Mouse (Mus musculus): ENCODE measurements around the gene Rftn1. TPM values are rescaled to one million over a fixed set of nuclear protein-coding genes. Genes with fewer than 3 reads are reported as not detected.

Rftn1 gene
- total and polyA plus RNA-seq, 3 experiments, result 52.5 to 80.6 (median 60.5) TPM

- Histone ChIP-seq H3K9me3 (replicated peaks; ENCODE audit: low read length) (peaks cover 37% of the 10 kb centered on the region), H3K4me3 (replicated peaks in 1 of 3; ENCODE audit: low read depth in 2 of 3, low read length in 2 of 3, poor library complexity in 1 of 3) (no peak overlapping the region), H3K27me3 (replicated peaks) (no peaks in the 10 kb centered on the region), H3K79me2 (replicated peaks; ENCODE audit: control insufficient read depth, extremely low read depth, insufficient read depth, poor library complexity, severe bottlenecking) (peaks cover 90% of the 10 kb centered on the region), H3K27ac (ENCODE audit: insufficient read depth, low read depth) (no peak overlapping the region), H3K4me1 (ENCODE audit: control insufficient read depth in 1 of 2, insufficient read depth in 2 of 2) (peaks cover 25 to 86% of the 10 kb centered on the region in 2 experiments), H3K4me2 (ENCODE audit: insufficient read depth, low read depth, poor library complexity, severe bottlenecking) (no peak overlapping the region), H3K9ac (ENCODE audit: insufficient read depth, low read depth) (no peak overlapping the region), H3K36me3 (replicated peaks in 1 of 2; ENCODE audit: control insufficient read depth in 1 of 2, insufficient read depth in 1 of 2, low read length in 1 of 2) (peaks cover 86 to 91% of the 10 kb centered on the region in 2 experiments)
- no peak for TF ChIP-seq POLR2AphosphoS2 (IDR thresholded peaks at IDR 0.05; ENCODE audit: low read depth, low read length)
- no peak for TF ChIP-seq ZC3H11A (IDR thresholded peaks at IDR 0.05; ENCODE audit: low read depth, low read length)
- TF ChIP-seq RAD21 (IDR thresholded peaks at IDR 0.05; ENCODE audit: low read depth, low read length), result no peak
- TF ChIP-seq CHD1 (IDR thresholded peaks at IDR 0.05; ENCODE audit: low read depth, low read length), result no peak
- TF ChIP-seq CHD2 (IDR thresholded peaks at IDR 0.05; ENCODE audit: low read length), result no peak
- no peak for TF ChIP-seq NELFE (IDR thresholded peaks at IDR 0.05; ENCODE audit: low read depth, low read length)
- in situ Hi-C loops (cut with MboI; ENCODE audit: low pct_ligation_motif_present, low pct_unique_long_range_greater_than_20kb, low sequenced_read_pairs), result no loop called here
- dilution Hi-C loops (cut with MboI; ENCODE audit: extremely low pct_ligation_motif_present, extremely low pct_unique_long_range_greater_than_20kb, low sequenced_read_pairs), result no loop called here
- no peak for DNase-seq (ENCODE audit: extremely low read depth)
These were observed 39.2 kb downstream of the Rftn1 start for GRCm38 (mm10) chr17:50151208-50151723.

GRCm38 (mm10) chr17:50150416-50151207 is 39.9 kb downstream of the Rftn1 start:
- dilution Hi-C loops (cut with MboI; ENCODE audit: extremely low pct_ligation_motif_present, extremely low pct_unique_long_range_greater_than_20kb, low sequenced_read_pairs), result no loop called here
- Histone ChIP-seq H3K27ac (ENCODE audit: insufficient read depth, low read depth) (0 out of 2 replicates have a peak overlapping the region, but pooled peaks have one; percentile 35), H3K9me3 (replicated peaks; ENCODE audit: low read length) (peaks cover 32% of the 10 kb centered on the region), H3K36me3 (replicated peaks in 1 of 2; ENCODE audit: control insufficient read depth in 1 of 2, insufficient read depth in 1 of 2, low read length in 1 of 2) (peaks cover 86 to 91% of the 10 kb centered on the region in 2 experiments), H3K27me3 (replicated peaks) (no peaks in the 10 kb centered on the region), H3K79me2 (replicated peaks; ENCODE audit: control insufficient read depth, extremely low read depth, insufficient read depth, poor library complexity, severe bottlenecking) (peaks cover 88% of the 10 kb centered on the region), H3K4me2 (ENCODE audit: insufficient read depth, low read depth, poor library complexity, severe bottlenecking) (no peak overlapping the region), H3K9ac (ENCODE audit: insufficient read depth, low read depth) (no peak overlapping the region), H3K4me3 (replicated peaks in 1 of 3; ENCODE audit: low read depth in 2 of 3, low read length in 2 of 3, poor library complexity in 1 of 3) (no peak overlapping the region), H3K4me1 (ENCODE audit: control insufficient read depth in 1 of 2, insufficient read depth in 2 of 2) (peaks cover 20 to 86% of the 10 kb centered on the region in 2 experiments)
- in situ Hi-C loops (cut with MboI; ENCODE audit: low pct_ligation_motif_present, low pct_unique_long_range_greater_than_20kb, low sequenced_read_pairs), result no loop called here
- DNase-seq (ENCODE audit: extremely low read depth), result no peak
- TF ChIP-seq MAX (IDR thresholded peaks at IDR 0.05; ENCODE audit: low read length) (no peak), TBP (conservative IDR thresholded peaks at IDR 0.05; ENCODE audit: low read depth, low read length) (no peak), USF1 (IDR thresholded peaks at IDR 0.05; ENCODE audit: low read depth, low read length) (no peak), NELFE (IDR thresholded peaks at IDR 0.05; ENCODE audit: low read depth, low read length) (no peak), PAX5 (IDR thresholded peaks at IDR 0.05; ENCODE audit: low read length) (no peak), ZMIZ1 (IDR thresholded peaks at IDR 0.05; ENCODE audit: low read depth, low read length) (no peak), RAD21 (IDR thresholded peaks at IDR 0.05; ENCODE audit: low read depth, low read length) (no peak), MYC (IDR thresholded peaks at IDR 0.05; ENCODE audit: low read depth, low read length) (no peak), RCOR1 (conservative IDR thresholded peaks at IDR 0.05; ENCODE audit: low read depth, low read length) (no peak), E2F4 (IDR thresholded peaks at IDR 0.05; ENCODE audit: insufficient replicate concordance, low read depth, low read length) (no peak)
